Mouse (Mus musculus) heart, postnatal 4 days (tissue): ENCODE results near the gene Phxr2. TPM values are rescaled to one million over a fixed set of nuclear protein-coding genes. Genes with fewer than 3 reads are reported as not detected.
A peak's percentile ranks its signal among the peaks of the same experiment; 100 is the strongest.

ENCODE experiments used
- DNase-seq: peaks from one replicate; pipeline ENCODE4 v3.0.0; 2021
- total RNA-seq, 2 experiments: library from RNA; stranded (reverse); gene quantifications; 2 replicates each; pipeline ENCODE4 v1.2.3; 2021

Phxr2 gene
- total RNA-seq, 2 experiments from 2014 or later = not detected

DNA sequence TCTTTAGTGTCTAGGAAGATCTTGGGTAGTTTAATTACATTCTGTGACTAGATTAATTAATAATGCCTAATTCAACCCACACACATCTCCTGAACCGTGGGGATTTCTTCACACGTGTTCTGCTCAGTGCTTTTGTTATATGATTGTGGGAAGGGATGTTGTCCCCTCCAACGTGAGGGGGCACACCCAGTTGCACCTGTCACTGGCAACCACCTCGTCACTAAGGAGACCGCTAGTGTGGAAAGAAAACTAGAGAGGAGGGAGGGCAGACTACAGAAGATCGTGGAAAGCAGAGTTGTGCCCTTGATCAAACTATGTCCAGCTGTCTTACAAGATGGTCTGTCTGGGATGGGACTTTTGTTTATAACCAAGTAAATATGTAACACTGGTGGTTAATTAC lies 40.1 kb downstream of the Phxr2 start:
- DNase-seq = no peak

- no peak for DNase-seq
These were observed 40.9 kb downstream of the Phxr2 start for GRCm38 (mm10) chr10:99085240-99085587.

DNA sequence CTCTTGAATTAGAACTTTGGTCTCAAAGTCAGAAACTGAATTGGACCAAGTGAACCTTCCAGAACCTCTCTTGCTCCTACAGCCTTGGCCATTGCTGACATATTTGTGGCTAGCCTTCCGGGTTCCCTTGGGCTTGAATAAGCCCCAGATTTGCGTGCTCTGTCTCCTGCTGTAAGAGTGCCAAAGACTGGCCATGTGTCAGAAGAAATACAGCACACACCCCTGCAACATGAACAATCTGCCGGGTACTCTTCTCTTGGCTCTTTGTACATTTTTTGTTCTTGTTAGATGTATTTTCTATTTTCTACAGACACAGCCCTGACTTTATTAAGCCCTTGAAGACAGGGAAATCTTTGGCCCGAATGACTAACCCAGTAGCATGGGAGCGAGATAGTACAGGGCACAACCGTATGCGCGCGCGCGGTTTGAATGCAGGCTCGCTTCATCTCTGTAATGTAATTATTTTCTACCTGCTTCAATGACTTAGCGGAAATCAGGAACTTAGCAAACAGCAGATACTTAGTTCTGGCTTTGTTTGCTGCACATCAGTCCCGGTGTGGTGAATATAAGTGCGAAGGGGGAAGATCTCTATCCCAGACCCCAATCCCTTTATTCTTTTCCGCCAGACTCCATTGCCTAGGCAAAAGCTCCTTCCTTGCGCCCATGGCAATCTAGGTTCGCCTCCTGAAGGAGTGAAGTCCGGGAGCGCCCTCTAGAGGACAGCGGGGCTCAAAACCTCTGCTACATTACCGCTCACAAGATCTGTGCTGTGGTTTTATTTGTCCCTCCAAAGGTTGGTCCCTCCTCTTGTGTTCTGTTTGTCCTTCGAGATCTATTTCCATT lies 41.5 kb downstream of the Phxr2 start:
- peak; percentile 91 for DNase-seq

- peak; percentile 72 for DNase-seq
These were observed 42.6 kb downstream of the Phxr2 start for GRCm38 (mm10) chr10:99083431-99084003.

DNA sequence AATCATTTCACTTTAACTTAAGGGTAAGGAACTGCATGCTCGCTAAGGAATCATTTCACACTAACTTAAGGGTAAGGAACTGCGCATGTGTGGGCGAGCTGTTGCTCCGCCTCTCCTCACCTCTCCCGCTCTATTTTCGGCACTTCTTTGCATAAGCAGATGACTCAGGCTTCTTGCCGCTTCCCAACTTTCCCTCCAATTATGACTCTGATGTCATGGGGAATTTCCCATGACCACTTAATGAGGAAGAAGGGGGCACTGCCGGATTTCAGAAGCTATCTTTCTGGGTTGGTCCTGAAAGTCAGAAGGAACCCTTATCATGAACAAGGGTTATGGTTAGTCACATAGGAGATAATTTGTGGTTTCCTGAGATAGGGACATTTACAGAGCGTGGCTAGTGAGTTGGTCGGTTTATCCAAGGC lies 44.5 kb downstream of the Phxr2 start:
- DNase-seq = no peak

- DNase-seq = no peak
These were observed 47.5 kb downstream of the Phxr2 start for GRCm38 (mm10) chr10:99078621-99079020.

DNA sequence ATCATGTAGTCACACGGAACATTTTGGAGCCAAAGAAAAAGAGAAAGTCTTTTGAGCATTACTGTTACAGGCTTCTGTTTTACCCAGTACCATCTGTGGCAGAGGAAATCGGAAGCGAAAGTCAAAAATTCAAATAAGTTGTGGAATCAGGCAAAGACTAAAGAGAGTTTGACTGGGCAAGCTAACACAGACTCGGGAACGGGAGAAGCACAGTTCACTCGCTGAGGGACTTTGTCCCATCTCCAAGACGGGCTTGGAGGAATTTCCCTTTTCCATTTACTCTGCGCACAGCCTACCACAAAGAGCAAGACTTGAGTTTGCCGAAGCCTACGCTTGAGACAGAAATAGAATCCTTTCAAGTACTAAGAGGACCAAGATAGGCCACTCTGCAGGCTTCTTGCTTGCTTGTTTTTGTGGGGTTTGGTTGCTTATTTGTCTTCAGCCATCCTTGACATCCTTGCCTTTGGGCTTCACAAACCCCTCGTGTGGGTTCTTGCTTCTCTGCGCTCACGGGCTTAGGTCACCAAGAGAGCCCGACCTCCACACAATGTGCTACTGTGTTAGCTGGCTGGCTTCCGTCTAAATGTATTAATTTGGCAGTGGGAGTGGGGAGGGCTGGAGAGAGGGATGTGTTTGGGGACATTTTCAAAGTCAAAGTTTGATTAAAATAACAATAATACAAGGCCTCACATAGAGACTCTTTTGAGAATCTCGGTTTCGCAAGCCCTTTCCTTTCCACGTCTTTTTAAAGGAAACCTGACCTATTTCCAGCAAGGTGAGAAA lies 49.8 kb downstream of the Phxr2 start:
- DNase-seq = no peak

Other genes starting within 250 kb of the Phxr2 start
- 10 to 100 TPM; 82.7 to 83.4 TPM for gene Atp2b1, start 211.9 kb downstream of the Phxr2 start, total RNA-seq
- gene Poc1b, start 19.3 kb downstream of the Phxr2 start, total RNA-seq = 10 to 100 TPM in 1 of 2 experiments, 1 to 10 TPM in 1; 8.6 to 11.2 TPM
- 1 to 10 TPM; 6.1 to 6.3 TPM for gene Galnt4, start 18.2 kb downstream of the Phxr2 start, total RNA-seq
- 10 to 100 TPM; 37.0 to 38.2 TPM for gene Dusp6, start 136.9 kb upstream of the Phxr2 start, total RNA-seq